In the genomic region with DNA sequence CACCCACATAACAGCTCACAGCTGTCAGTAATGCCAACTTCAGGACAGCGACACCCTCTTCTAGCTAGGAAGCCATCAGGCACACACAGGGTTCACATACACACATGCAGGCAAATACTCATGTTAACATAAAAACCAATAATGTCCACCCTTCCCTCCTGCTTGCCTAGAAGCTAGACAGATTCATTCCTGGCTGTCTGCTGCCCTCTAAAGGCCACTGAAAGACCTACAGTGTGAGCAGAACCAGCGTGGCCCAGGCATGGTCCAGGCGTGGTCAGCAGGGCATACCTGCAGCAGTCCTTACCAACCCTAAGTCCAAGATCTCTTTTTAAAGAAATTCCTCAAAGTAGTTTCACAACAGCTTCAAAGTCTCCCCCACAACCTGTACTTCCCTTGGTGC, we compare ENCODE assay signal across 8 mouse cellular contexts. TPM values are rescaled to one million over a fixed set of nuclear protein-coding genes. Genes with fewer than 3 reads are reported as not detected.
A peak's percentile ranks its signal among the peaks of the same experiment; 100 is the strongest.
DNase-seq lines count a peak whose midpoint lies in the region; ATAC-seq and TF ChIP-seq lines count a peak whose summit lies in the region.
"Had no signal": no experiment of that assay in that cellular context is flagged by ENCODE, and none has a peak within 500 bp of the region (broad histone marks: within the 10 kb centered on the region; RNA-seq: fewer than 3 reads in every experiment).

No protein-coding gene starts in this region.

- H3K27me3 ChIP-seq in embryonic facial prominence, embryonic 14.5 days (replicated peaks; ENCODE audit: control insufficient read depth, insufficient read depth, low read length), result no peaks in the 10 kb centered on the region
- H3K27me3 ChIP-seq in intestine, embryonic 14.5 days (replicated peaks; ENCODE audit: control insufficient read depth, insufficient read depth, low read length), result no peaks in the 10 kb centered on the region
- no peaks in the 10 kb centered on the region for H3K27me3 ChIP-seq in limb, embryonic 15.5 days
- no peaks in the 10 kb centered on the region for H3K27me3 ChIP-seq in neural tube, embryonic 13.5 days
- H3K27me3 ChIP-seq: heart, embryonic 15.5 days had no signal

- peak; percentile 43 for TF ChIP-seq CTCF in bone marrow, adult 2 months (IDR thresholded peaks at IDR 0.05; ENCODE audit: control insufficient read depth, insufficient read depth, low read length)

- DNase-seq in urinary bladder, adult 18-20 months (ENCODE audit: low spot score in 2 of 2), result peak; percentile 15 to 31
- DNase-seq in urinary bladder, adult 2 months (ENCODE audit: low spot score), result no peak
- DNase-seq in embryonic facial prominence, embryonic 14.5 days (ENCODE audit: low spot score), result peak; percentile 47
- peak; percentile 69 for DNase-seq in intestine, embryonic 14.5 days (ENCODE audit: low spot score)

- no peak overlapping the region for H3K27ac ChIP-seq in bone marrow, adult 2 months (ENCODE audit: control insufficient read depth, insufficient read depth, low read depth, low read length, poor library complexity)
- H3K27ac ChIP-seq in embryonic facial prominence, embryonic 14.5 days (replicated peaks; ENCODE audit: low read depth, low read length), result no peak overlapping the region
- H3K27ac ChIP-seq in intestine, embryonic 14.5 days (ENCODE audit: low read depth), result no peak overlapping the region
- no peak overlapping the region for H3K27ac ChIP-seq in limb, embryonic 15.5 days
- no peak overlapping the region for H3K27ac ChIP-seq in neural tube, embryonic 13.5 days (replicated peaks)
- H3K27ac ChIP-seq: heart, embryonic 15.5 days had no signal

- H3K9ac ChIP-seq in embryonic facial prominence, embryonic 14.5 days (ENCODE audit: low read depth, low read length), result no peak overlapping the region
- no peak overlapping the region for H3K9ac ChIP-seq in intestine, embryonic 14.5 days (ENCODE audit: low read length)
- H3K9ac ChIP-seq in limb, embryonic 15.5 days, result no peak overlapping the region
- no peak overlapping the region for H3K9ac ChIP-seq in neural tube, embryonic 13.5 days
- H3K9ac ChIP-seq: heart, embryonic 15.5 days had no signal

- no peak overlapping the region for H3K4me2 ChIP-seq in embryonic facial prominence, embryonic 14.5 days (ENCODE audit: low read depth, low read length)
- H3K4me2 ChIP-seq in intestine, embryonic 14.5 days (ENCODE audit: low read length), result no peak overlapping the region
- H3K4me2 ChIP-seq in limb, embryonic 15.5 days, result no peak overlapping the region
- H3K4me2 ChIP-seq in neural tube, embryonic 13.5 days, result no peak overlapping the region
- H3K4me2 ChIP-seq: heart, embryonic 15.5 days had no signal

- no peak for TF ChIP-seq POLR2A in bone marrow, adult 2 months (IDR thresholded peaks at IDR 0.05; ENCODE audit: borderline replicate concordance, control insufficient read depth, low read depth, low read length)

- H3K36me3 ChIP-seq in embryonic facial prominence, embryonic 14.5 days (ENCODE audit: control insufficient read depth, insufficient read depth, low read length), result peaks cover 66% of the 10 kb centered on the region; the same call in 1 of the 2 replicates
- H3K36me3 ChIP-seq in intestine, embryonic 14.5 days (ENCODE audit: control insufficient read depth, insufficient read depth, low read length), result peaks cover 67% of the 10 kb centered on the region
- peaks cover 58% of the 10 kb centered on the region for H3K36me3 ChIP-seq in limb, embryonic 15.5 days
- peaks cover 58% of the 10 kb centered on the region for H3K36me3 ChIP-seq in neural tube, embryonic 13.5 days

- 71% methylated on average over 3 of the region's 3 CpGs for WGBS in bone marrow, adult 2 months
- WGBS in embryonic facial prominence, embryonic 14.5 days, result 38% methylated on average over 3 of the region's 3 CpGs
- WGBS in intestine, embryonic 14.5 days, result 32% methylated on average over 3 of the region's 3 CpGs
- WGBS in limb, embryonic 15.5 days, result 38% methylated on average over 3 of the region's 3 CpGs
- 42% methylated on average over 3 of the region's 3 CpGs for WGBS in neural tube, embryonic 13.5 days

- no peak; the same call in 1 of the 2 replicates for ATAC-seq in embryonic facial prominence, embryonic 14.5 days (ENCODE audit: low read depth)
- peak; percentile 64; the same call in 1 of the 2 replicates for ATAC-seq in intestine, embryonic 14.5 days (replicated peaks; ENCODE audit: low FRiP score, low TSS enrichment, low read depth)
- peak; percentile 49; the same call in 1 of the 2 replicates for ATAC-seq in limb, embryonic 15.5 days (ENCODE audit: insufficient number of reproducible peaks, low FRiP score, low TSS enrichment, low read depth)
- peak; percentile 68; the same call in 1 of the 2 replicates for ATAC-seq in neural tube, embryonic 13.5 days (ENCODE audit: low read depth)

- no peaks in the 10 kb centered on the region for H3K4me1 ChIP-seq in bone marrow, adult 2 months (ENCODE audit: control insufficient read depth, insufficient read depth, low read length)
- H3K4me1 ChIP-seq in embryonic facial prominence, embryonic 14.5 days (ENCODE audit: control insufficient read depth, insufficient read depth, low read length), result no peaks in the 10 kb centered on the region
- no peaks in the 10 kb centered on the region for H3K4me1 ChIP-seq in intestine, embryonic 14.5 days (replicated peaks; ENCODE audit: control insufficient read depth, insufficient read depth, low read length)
- peaks cover 3% of the 10 kb centered on the region; the same call in 1 of the 2 replicates for H3K4me1 ChIP-seq in limb, embryonic 15.5 days
- peaks cover 17% of the 10 kb centered on the region for H3K4me1 ChIP-seq in neural tube, embryonic 13.5 days (replicated peaks)
- H3K4me1 ChIP-seq: heart, embryonic 15.5 days had no signal

- H3K4me3 ChIP-seq in bone marrow, adult 2 months (replicated peaks; ENCODE audit: control insufficient read depth, low read depth, low read length), result no peak overlapping the region
- H3K4me3 ChIP-seq in embryonic facial prominence, embryonic 14.5 days (ENCODE audit: low read depth, low read length), result no peak overlapping the region
- H3K4me3 ChIP-seq in intestine, embryonic 14.5 days (ENCODE audit: low read depth, low read length), result no peak overlapping the region
- no peak overlapping the region for H3K4me3 ChIP-seq in limb, embryonic 15.5 days
- no peak overlapping the region for H3K4me3 ChIP-seq in neural tube, embryonic 13.5 days
- H3K4me3 ChIP-seq: heart, embryonic 15.5 days had no signal

- H3K9me3 ChIP-seq in embryonic facial prominence, embryonic 14.5 days (ENCODE audit: control insufficient read depth, low read length), result no peaks in the 10 kb centered on the region
- no peaks in the 10 kb centered on the region for H3K9me3 ChIP-seq in intestine, embryonic 14.5 days (ENCODE audit: control insufficient read depth, low read length)
- H3K9me3 ChIP-seq in limb, embryonic 15.5 days, result no peaks in the 10 kb centered on the region
- no peaks in the 10 kb centered on the region for H3K9me3 ChIP-seq in neural tube, embryonic 13.5 days
- H3K9me3 ChIP-seq: heart, embryonic 15.5 days had no signal

RNA-seq across cellular contexts. Expression of a gene that starts 43.0 kb away (rescaled TPM):
- polyA plus RNA-seq in urinary bladder, adult 2 months (2012; rRNA removed), result 46.2 and 57.2 TPM in 2 replicates
- polyA plus RNA-seq in bone marrow, adult 2 months (2011; ENCODE audit: insufficient read depth, insufficient read length, low replicate concordance, missing spikeins), result 45.6 and 65.8 TPM in 2 replicates
- 35.9 and 41.4 TPM in 2 replicates for polyA plus RNA-seq in embryonic facial prominence, embryonic 14.5 days (2014; fragmentation: Nextera tagmentation; extraction: Ambion mirVana)
- polyA plus RNA-seq in intestine, embryonic 14.5 days (2014; fragmentation: Nextera tagmentation; extraction: Ambion mirVana), result 49.9 and 53.9 TPM in 2 replicates
- polyA plus RNA-seq in limb, embryonic 15.5 days (2015; fragmentation: Nextera tagmentation; extraction: Ambion mirVana), result 32.6 and 34.2 TPM in 2 replicates
- 34.6 and 38.0 TPM in 2 replicates for polyA plus RNA-seq in neural tube, embryonic 13.5 days (2015; fragmentation: Nextera tagmentation; extraction: Ambion mirVana)

RNA-seq across cellular contexts. Expression of a gene that starts 56.2 kb away (rescaled TPM):
- not detected in 2 replicates for polyA plus RNA-seq in urinary bladder, adult 2 months (2012; rRNA removed)
- not detected in 2 replicates for polyA plus RNA-seq in bone marrow, adult 2 months (2011; ENCODE audit: insufficient read depth, insufficient read length, low replicate concordance, missing spikeins)
- not detected in 2 replicates for polyA plus RNA-seq in embryonic facial prominence, embryonic 14.5 days (2014; fragmentation: Nextera tagmentation; extraction: Ambion mirVana)
- polyA plus RNA-seq in intestine, embryonic 14.5 days (2014; fragmentation: Nextera tagmentation; extraction: Ambion mirVana), result not detected in 2 replicates
- polyA plus RNA-seq in limb, embryonic 15.5 days (2015; fragmentation: Nextera tagmentation; extraction: Ambion mirVana), result not detected in 2 replicates
- polyA plus RNA-seq in neural tube, embryonic 13.5 days (2015; fragmentation: Nextera tagmentation; extraction: Ambion mirVana), result not detected in 2 replicates
- polyA plus RNA-seq: heart, embryonic 15.5 days had no signal
